Comparison of ENCODE assay signal across 11 mouse cellular contexts in genomic region chr11:55323854-55324253, GRCm38 (mm10). TPM values are rescaled to one million over a fixed set of nuclear protein-coding genes. Genes with fewer than 3 reads are reported as not detected.
DNase-seq lines count a peak whose midpoint lies in the region; ATAC-seq and TF ChIP-seq lines count a peak whose summit lies in the region.
"Had no signal": no experiment of that assay in that cellular context is flagged by ENCODE, and none has a peak within 500 bp of the region (broad histone marks: within the 10 kb centered on the region; RNA-seq: fewer than 3 reads in every experiment).

No protein-coding gene starts in this region.

- H3K4me1 ChIP-seq in hindbrain, postnatal 0 days (ENCODE audit: insufficient read depth, low read length): 0 out of 2 replicates have a peak, but pooled peaks cover 2% of the 10 kb centered on the region
- H3K4me1 ChIP-seq in hindbrain, embryonic 10.5 days (replicated peaks): no peaks in the 10 kb centered on the region
- H3K4me1 ChIP-seq in kidney, embryonic 14.5 days (ENCODE audit: control insufficient read depth, insufficient read depth, low read length): no peaks in the 10 kb centered on the region; the same call in 1 of the 2 replicates

- no peak overlapping the region for H3K4me3 ChIP-seq in hindbrain, postnatal 0 days (ENCODE audit: low read length)
- no peak overlapping the region for H3K4me3 ChIP-seq in hindbrain, embryonic 10.5 days
- H3K4me3 ChIP-seq in kidney, embryonic 14.5 days (ENCODE audit: low read length): no peak overlapping the region
- H3K4me3 ChIP-seq: erythroblast, embryonic 14.5 days; heart, embryonic 13.5 days had no signal

- H3K4me2 ChIP-seq in hindbrain, postnatal 0 days (ENCODE audit: low read depth, low read length): no peak overlapping the region
- no peak overlapping the region for H3K4me2 ChIP-seq in kidney, embryonic 14.5 days (replicated peaks; ENCODE audit: low read depth, low read length)
- H3K4me2 ChIP-seq: heart, embryonic 13.5 days had no signal

- no peaks in the 10 kb centered on the region for H3K36me3 ChIP-seq in hindbrain, postnatal 0 days (ENCODE audit: insufficient read depth, low read length)
- no peaks in the 10 kb centered on the region for H3K36me3 ChIP-seq in hindbrain, embryonic 10.5 days
- H3K36me3 ChIP-seq in kidney, embryonic 14.5 days (ENCODE audit: control insufficient read depth, insufficient read depth, low read length): no peaks in the 10 kb centered on the region
- H3K36me3 ChIP-seq: G1E; heart, embryonic 13.5 days had no signal

- H3K9ac ChIP-seq in hindbrain, postnatal 0 days (replicated peaks; ENCODE audit: low read length): no peak overlapping the region
- H3K9ac ChIP-seq in kidney, embryonic 14.5 days (ENCODE audit: low read depth, low read length): no peak overlapping the region
- H3K9ac ChIP-seq: heart, embryonic 13.5 days had no signal

- H3K27ac ChIP-seq in hindbrain, postnatal 0 days: no peak overlapping the region
- H3K27ac ChIP-seq in hindbrain, embryonic 10.5 days: no peak overlapping the region
- H3K27ac ChIP-seq in kidney, embryonic 14.5 days (ENCODE audit: low read depth, low read length): no peak overlapping the region
- H3K27ac ChIP-seq: heart, embryonic 13.5 days had no signal

- DNase-seq in hindbrain, postnatal 0 days (ENCODE audit: low spot score): peak; percentile 80
- no peak for DNase-seq in hindbrain, embryonic 10.5 days (ENCODE audit: low spot score)
- peak; percentile 93 for DNase-seq in cerebellum, adult 9-11 months
- peak; percentile 53 to 78 for DNase-seq in layer of hippocampus, postnatal 14 days (ENCODE audit: low spot score in 2 of 2)
- DNase-seq in right cerebral cortex, postnatal 25 days: peak; percentile 52
- DNase-seq in adrenal gland, adult 18-20 months (ENCODE audit: low spot score in 2 of 2): no peak
- no peak for DNase-seq in thymus, postnatal 4 days

- H3K27me3 ChIP-seq in hindbrain, postnatal 0 days (ENCODE audit: insufficient read depth, low read length): no peaks in the 10 kb centered on the region
- H3K27me3 ChIP-seq in hindbrain, embryonic 10.5 days (ENCODE audit: insufficient read depth, poor library complexity, severe bottlenecking): no peaks in the 10 kb centered on the region
- no peaks in the 10 kb centered on the region for H3K27me3 ChIP-seq in kidney, embryonic 14.5 days (ENCODE audit: control insufficient read depth, insufficient read depth, low read length)
- H3K27me3 ChIP-seq: heart, embryonic 13.5 days had no signal

- peak; percentile 64 for ATAC-seq in hindbrain, postnatal 0 days
- ATAC-seq in kidney, embryonic 14.5 days (ENCODE audit: low FRiP score, low TSS enrichment): no peak

- no peaks in the 10 kb centered on the region for H3K9me3 ChIP-seq in hindbrain, postnatal 0 days (ENCODE audit: low read length)
- no peaks in the 10 kb centered on the region for H3K9me3 ChIP-seq in hindbrain, embryonic 10.5 days
- H3K9me3 ChIP-seq in kidney, embryonic 14.5 days (ENCODE audit: control insufficient read depth, low read length): no peaks in the 10 kb centered on the region
- H3K9me3 ChIP-seq: G1E; heart, embryonic 13.5 days had no signal

- 48% methylated on average over 8 of the region's 8 CpGs for WGBS in hindbrain, postnatal 0 days
- WGBS in hindbrain, embryonic 10.5 days: 62% methylated on average over 8 of the region's 8 CpGs
- 66% methylated on average over 8 of the region's 8 CpGs for WGBS in kidney, embryonic 14.5 days

- TF ChIP-seq CTCF in hindbrain, postnatal 0 days (IDR thresholded peaks at IDR 0.05; ENCODE audit: low read depth): no peak

RNA-seq across cellular contexts. Expression of gene Fat2, which starts 12.5 kb away (rescaled TPM):
- total RNA-seq in hindbrain, postnatal 0 days (2014; rRNA removed): 17.6 and 21.0 TPM in 2 replicates
- polyA plus RNA-seq in hindbrain, postnatal 0 days (2015; fragmentation: Nextera tagmentation; extraction: Ambion mirVana): 0.78 and 0.88 TPM in 2 replicates
- 0.01 and 0.07 TPM in 2 replicates for polyA plus RNA-seq in hindbrain, embryonic 10.5 days (2016; fragmentation: Nextera tagmentation; extraction: Ambion mirVana)
- under 1 TPM; 0.43 to 0.74 TPM for total RNA-seq in layer of hippocampus, postnatal 14 days (2021)
- under 1 TPM; 0.06 to 0.13 TPM for total RNA-seq in adrenal gland, adult 18-20 months (2021)
- 0.04 and 0.16 TPM in 2 replicates for polyA plus RNA-seq in kidney, embryonic 14.5 days (2014; fragmentation: Nextera tagmentation; extraction: Ambion mirVana)
- polyA plus RNA-seq: erythroblast, embryonic 14.5 days; G1E had no signal

Comparison
In these comparisons a context has a peak if more than half of its experiments do, and no peak if none do; other contexts are left out.
1. DNase-seq: peak in hindbrain, postnatal 0 days (single experiment), cerebellum, adult 9-11 months (single experiment), layer of hippocampus, postnatal 14 days (2 of 2) and right cerebral cortex, postnatal 25 days (single experiment); none in hindbrain, embryonic 10.5 days (single experiment), adrenal gland, adult 18-20 months (0 of 2) and thymus, postnatal 4 days (single experiment).
2. RNA of gene Fat2, which starts 12.5 kb away (total RNA-seq): 17.6 to 21.0 TPM in hindbrain, postnatal 0 days; 0.43 to 0.74 TPM in layer of hippocampus, postnatal 14 days and 0.06 to 0.13 TPM in adrenal gland, adult 18-20 months; every median in the first group is over 10 times any median in the second.